Mouse (Mus musculus): ENCODE measurements at regions not wholly inside any gene's neighbourhood (a gene's known extent, or its start where the extent isn't known, plus 50 kb on each side); places are given as distances from the start of the nearest gene placed in this dataset.

GRCm38 (mm10) chr4:109610222-109610621 is 56.8 kb downstream of the Cdkn2c start:
- in situ Hi-C loops (cut with MboI, MseI): no loop called here

GRCm38 (mm10) chr4:109609770-109610169 is 57.2 kb downstream of the Cdkn2c start:
- in situ Hi-C loops (cut with MboI, MseI): no loop called here

- in situ Hi-C loops (cut with MboI, MseI): loop anchor here in 1 of 2 experiments (5.0 to 25.0 kb wide), 2 partner anchors 42 to 422 kb away; no protein-coding TSS in a partner anchor
Observed at GRCm38 (mm10) chr4:109589760-109590312, 58.7 kb upstream of the 4930522H14Rik start.

GRCm38 (mm10) chr4:109583185-109583786 is 52.2 kb upstream of the 4930522H14Rik start:
- in situ Hi-C loops (cut with MboI, MseI): loop anchor here in 1 of 2 experiments (25.0 kb wide), 1 partner anchor 429 kb away; no protein-coding TSS in a partner anchor

- in situ Hi-C loops (cut with MboI, MseI): loop anchor here in 1 of 2 experiments (25.0 kb wide), 1 partner anchor 430 kb away; no protein-coding TSS in a partner anchor
Observed at GRCm38 (mm10) chr4:109582523-109582922, 51.4 kb upstream of the 4930522H14Rik start.

Data from T-helper 17 cell (primary cell).